20 mouse cellular contexts compared by ENCODE assay signal in the genomic region with DNA sequence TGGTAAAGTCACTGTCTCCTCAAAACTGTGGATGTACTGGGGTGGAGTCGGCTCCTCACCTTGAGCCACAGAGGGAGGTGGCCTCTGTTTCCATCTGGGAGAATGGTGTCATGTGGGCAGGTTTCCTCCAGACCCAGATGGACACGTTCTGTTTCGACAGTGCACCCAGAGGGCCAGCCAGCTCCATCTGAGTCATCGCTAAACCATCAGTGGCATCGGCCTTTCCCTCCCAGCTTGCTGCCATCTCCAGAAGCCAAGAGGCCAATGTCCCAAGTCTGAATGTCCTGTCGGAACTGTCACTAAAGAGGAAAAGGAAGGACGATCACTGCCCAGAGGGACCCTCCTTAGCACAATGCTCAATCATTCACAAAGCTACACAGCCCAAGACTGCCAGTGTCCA.
"Had no signal": no experiment of that assay in that cellular context is flagged by ENCODE, and none has a peak within 500 bp of the region (broad histone marks: within the 10 kb centered on the region; RNA-seq: fewer than 3 reads in every experiment).

No protein-coding gene starts in this region.

- H3K27ac ChIP-seq: kidney, postnatal 0 days; limb, embryonic 12.5 days; limb, embryonic 15.5 days; liver, embryonic 14.5 days; macrophage; midbrain, embryonic 12.5 days; midbrain, embryonic 15.5 days; neural tube, embryonic 12.5 days; neural tube, embryonic 15.5 days; stomach, embryonic 15.5 days had no signal

- H3K4me3 ChIP-seq: limb, embryonic 12.5 days; limb, embryonic 15.5 days; midbrain, embryonic 12.5 days; midbrain, embryonic 15.5 days; neural tube, embryonic 12.5 days; neural tube, embryonic 15.5 days; stomach, embryonic 15.5 days had no signal

- ATAC-seq: liver, postnatal 0 days; lung, postnatal 0 days had no signal

- H3K36me3 ChIP-seq: limb, embryonic 12.5 days; limb, embryonic 15.5 days; midbrain, embryonic 12.5 days; midbrain, embryonic 15.5 days; neural tube, embryonic 12.5 days; neural tube, embryonic 15.5 days; stomach, embryonic 15.5 days had no signal

- DNase-seq: kidney, postnatal 25 days; left cerebral cortex, postnatal 4 days; liver, postnatal 0 days; lung, embryonic 14.5 days; right cerebral cortex, adult 18-20 months; right cerebral cortex, postnatal 14 days; right cerebral cortex, postnatal 4 days; spleen, adult 18-20 months; thymus, postnatal 25 days had no signal
